Mouse (Mus musculus) intestine, postnatal 0 days (tissue): ENCODE data around the gene Myo15b. TPM values are rescaled to one million over a fixed set of nuclear protein-coding genes. Genes with fewer than 3 reads are reported as not detected.

Experiments
- ATAC-seq: fragments of 200-750 bp; cut with Nextera tagmentation; 2 replicates; pipeline ENCODE4 v1.8.0; 2017; ENCODE audit warnings: mild to moderate bottlenecking, moderate TSS enrichment, moderate library complexity
- H3K27ac ChIP-seq: fragments of 300-500 bp; sonication (generic); 2 replicates; pipeline ENCODE4 v1.5.1; 2014; ENCODE audit warnings: mild to moderate bottlenecking, low read depth, low read length, moderate library complexity
- H3K27me3 ChIP-seq: fragments of 300-500 bp; sonication (generic); replicated peaks from 2 replicates; pipeline ENCODE4 v1.6.1; 2014; ENCODE audit warnings: low read length, mixed read lengths; ENCODE audit not compliant: control insufficient read depth, insufficient read depth
- H3K36me3 ChIP-seq: fragments of 300-500 bp; sonication (generic); 2 replicates; pipeline ENCODE4 v1.6.1; 2014; ENCODE audit warnings: mild to moderate bottlenecking, moderate library complexity; ENCODE audit not compliant: control insufficient read depth, insufficient read depth
- H3K4me1 ChIP-seq: fragments of 300-500 bp; sonication (generic); replicated peaks from 2 replicates; pipeline ENCODE4 v1.6.1; 2014; ENCODE audit warnings: antibody characterized with exemption, low read length, mixed read lengths; ENCODE audit not compliant: control insufficient read depth, insufficient read depth
- H3K4me2 ChIP-seq: fragments of 300-500 bp; sonication (generic); replicated peaks from 2 replicates; pipeline ENCODE4 v1.6.1; 2014; ENCODE audit warnings: low read depth, mild to moderate bottlenecking, moderate library complexity
- H3K4me3 ChIP-seq: fragments of 300-500 bp; sonication (generic); 2 replicates; pipeline ENCODE4 v1.5.1; 2014; ENCODE audit warnings: low read depth, low read length
- H3K9ac ChIP-seq: fragments of 300-500 bp; sonication (generic); 2 replicates; pipeline ENCODE4 v1.6.1; 2014; ENCODE audit warnings: mild to moderate bottlenecking, low read depth, low read length
- H3K9me3 ChIP-seq: fragments of 300-500 bp; sonication (generic); 2 replicates; pipeline ENCODE4 v1.6.1; 2016; ENCODE audit warnings: mixed run types; ENCODE audit not compliant: control insufficient read depth
- CTCF ChIP-seq: sonication (generic); IDR thresholded peaks from 2 replicates; pipeline ENCODE4 v1.5.1; 2016; ENCODE audit warnings: low read depth, mild to moderate bottlenecking, control low read depth, antibody characterized with exemption, moderate library complexity
- WGBS: fragments of 180-500 bp; shearing (Covaris S2); extraction: QIAGEN DNeasy Blood & Tissue Kit; methylation state at CpG from one replicate; pipeline ENCODE4 v1.1.7; 2014; 5-methylcytosine and 5-hydroxymethylcytosine counted together
- polyA plus RNA-seq: library from polyadenylated mRNA; unstranded; fragments of >200 nt; fragmentation: Nextera tagmentation; extraction: Ambion mirVana; gene quantifications from 2 replicates; pipeline ENCODE4 v1.2.1, GENCODE M21; 2015

The Myo15b gene
- polyA plus RNA-seq, 1 experiment from 2014 or later: 332 TPM

DNA sequence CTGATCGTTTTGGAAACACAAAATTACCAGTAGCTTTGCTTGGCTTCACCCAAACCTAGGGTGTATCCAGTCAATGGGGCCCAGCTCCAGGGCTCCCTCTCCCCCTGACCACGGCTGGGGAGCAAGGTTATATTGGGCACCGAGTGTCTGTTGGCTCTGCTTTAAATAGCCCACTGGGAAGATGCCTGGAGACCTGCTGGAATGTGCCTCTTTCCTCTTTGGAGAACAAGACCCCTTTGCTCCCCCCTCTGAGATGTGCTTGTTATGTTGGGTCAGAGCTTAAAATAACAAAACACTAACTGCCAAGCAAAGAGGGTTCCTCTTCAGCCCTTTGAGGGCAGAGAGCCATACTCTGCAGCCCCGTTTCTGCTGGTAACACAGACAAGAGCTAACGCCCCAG, 44.0 kb downstream of the Myo15b start:
- Histone ChIP-seq H3K36me3 (peaks cover 4% of the 10 kb centered on the region; the same call in 1 of the 2 replicates), H3K9me3 (no peaks in the 10 kb centered on the region), H3K4me1 (peaks cover 20% of the 10 kb centered on the region), H3K4me3 (no peak overlapping the region), H3K27me3 (no peaks in the 10 kb centered on the region), H3K4me2 (no peak overlapping the region), H3K27ac (no peak overlapping the region), H3K9ac (no peak overlapping the region)
- WGBS: 83% methylated on average over 5 of the region's 5 CpGs
- ATAC-seq: no peak
- no peak for TF ChIP-seq CTCF

DNA sequence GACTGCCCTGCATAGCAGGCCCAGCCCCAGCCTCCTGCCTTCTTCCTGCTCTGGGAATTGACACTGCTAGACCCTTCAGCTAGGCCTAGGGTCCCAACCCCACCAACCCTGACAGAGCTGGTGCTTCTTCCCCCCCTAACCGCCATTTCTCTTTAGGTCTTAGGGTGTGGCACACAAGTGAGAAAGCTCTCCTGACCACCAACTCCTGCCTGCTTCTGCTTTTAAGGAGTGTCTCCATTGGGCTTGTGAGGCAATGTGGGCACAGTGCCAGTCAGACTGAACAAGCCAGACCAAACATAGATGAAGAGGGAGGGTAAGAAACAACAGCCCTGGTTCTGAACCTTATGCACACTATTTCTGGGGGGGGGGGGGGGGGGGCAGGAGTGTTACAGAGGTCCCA, 44.6 kb downstream of the Myo15b start:
- Histone ChIP-seq H3K4me2 (no peak overlapping the region), H3K27ac (0 out of 2 replicates have a peak overlapping the region, but pooled peaks have one; percentile 60), H3K9me3 (no peaks in the 10 kb centered on the region), H3K4me3 (no peak overlapping the region), H3K9ac (no peak overlapping the region), H3K36me3 (peaks cover 4% of the 10 kb centered on the region; the same call in 1 of the 2 replicates), H3K27me3 (no peaks in the 10 kb centered on the region), H3K4me1 (peaks cover 20% of the 10 kb centered on the region)
- ATAC-seq: no peak
- 41% methylated on average over 1 of the region's 1 CpGs for WGBS
- TF ChIP-seq CTCF: no peak

DNA sequence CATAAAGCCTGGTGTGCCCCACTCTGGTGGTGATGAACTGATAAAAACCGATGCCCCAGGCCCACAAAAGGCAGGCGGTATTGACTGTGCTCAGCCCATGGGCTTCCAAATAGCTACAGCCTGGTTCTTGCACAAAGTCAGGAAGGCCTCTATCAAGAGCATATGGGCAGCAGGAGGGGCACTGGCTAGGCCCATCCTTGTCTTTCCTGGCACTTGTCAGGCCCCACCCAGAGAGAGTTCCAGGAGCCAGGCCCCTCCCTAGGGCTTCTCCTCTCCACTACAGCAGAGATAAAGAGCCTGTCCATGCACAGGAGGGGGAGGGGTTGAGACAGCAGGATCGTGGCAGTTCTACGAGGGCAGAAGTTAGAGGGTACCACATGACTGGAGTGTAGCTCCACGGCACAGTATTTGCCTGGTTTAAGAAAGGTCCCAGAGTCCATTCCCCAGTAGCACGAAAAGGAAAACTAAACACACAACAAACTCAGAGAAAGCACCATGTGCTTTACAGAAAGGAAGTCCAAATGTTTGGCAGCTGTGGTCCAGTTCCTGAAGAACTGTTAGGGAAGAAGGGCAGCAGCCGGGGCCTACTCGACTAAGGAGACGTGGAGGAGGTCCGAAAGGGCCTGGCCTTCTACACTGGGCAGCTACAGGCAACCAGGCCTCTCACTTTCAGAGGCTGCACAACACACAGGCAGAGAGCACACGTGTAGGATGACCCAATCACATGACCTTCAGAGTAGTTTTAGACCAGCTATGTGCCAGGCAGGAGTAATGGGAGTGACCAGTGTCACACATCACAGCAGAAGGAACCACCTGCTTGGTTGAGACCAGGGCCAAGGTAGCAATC, 45.4 kb downstream of the Myo15b start:
- peaks cover 4% of the 10 kb centered on the region; the same call in 1 of the 2 replicates for H3K36me3 ChIP-seq
- peaks cover 20% of the 10 kb centered on the region for H3K4me1 ChIP-seq
- no peaks in the 10 kb centered on the region for H3K27me3 ChIP-seq
- H3K4me3 ChIP-seq: no peak overlapping the region
- no peaks in the 10 kb centered on the region for H3K9me3 ChIP-seq
- peak; percentile 35; the same call in 1 of the 2 replicates for ATAC-seq
- 44% methylated on average over 11 of the region's 11 CpGs for WGBS
- H3K4me2 ChIP-seq: no peak overlapping the region
- H3K27ac ChIP-seq: peak overlapping the region; percentile 60; the same call in 1 of the 2 replicates
- H3K9ac ChIP-seq: no peak overlapping the region
- no peak for TF ChIP-seq CTCF

DNA sequence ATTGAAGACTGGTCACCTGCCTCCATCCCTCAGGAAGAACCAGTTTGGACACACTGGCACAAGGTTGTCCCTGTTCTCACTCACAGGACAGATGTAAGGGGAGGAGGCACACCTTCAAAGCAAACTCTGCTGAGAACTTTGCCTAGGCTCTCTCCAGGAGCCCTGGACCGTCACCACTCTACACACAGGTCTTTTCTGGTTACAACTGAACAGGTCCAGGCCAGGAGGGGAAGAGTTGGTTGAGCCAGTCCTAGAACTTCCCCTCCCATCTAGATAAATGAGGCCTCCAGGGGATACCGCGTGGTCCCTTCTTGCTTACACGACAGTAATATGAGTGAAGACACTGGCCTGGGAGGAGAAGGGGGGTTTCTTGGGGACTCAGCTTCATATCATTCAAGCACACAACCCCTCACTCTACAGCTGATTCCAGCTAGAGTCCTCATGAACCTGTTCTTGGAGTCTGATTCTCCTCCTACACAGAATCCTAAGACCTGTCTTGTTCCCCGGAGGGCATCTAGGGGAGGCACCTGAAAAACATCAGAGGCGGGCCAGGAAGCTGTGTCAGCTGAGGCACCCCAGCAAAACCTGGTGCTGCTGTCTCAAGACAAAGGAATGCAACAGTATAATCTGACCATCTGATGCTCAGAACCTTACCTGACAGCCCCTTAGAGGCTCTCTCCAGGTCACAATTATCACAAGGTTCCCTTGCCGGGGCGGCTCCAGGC, 46.2 kb downstream of the Myo15b start:
- Histone ChIP-seq H3K27me3 (no peaks in the 10 kb centered on the region), H3K4me1 (peaks cover 20% of the 10 kb centered on the region), H3K9ac (no peak overlapping the region), H3K9me3 (no peaks in the 10 kb centered on the region), H3K4me2 (no peak overlapping the region), H3K4me3 (no peak overlapping the region), H3K36me3 (peaks cover 4% of the 10 kb centered on the region; the same call in 1 of the 2 replicates), H3K27ac (0 out of 2 replicates have a peak overlapping the region, but pooled peaks have one; percentile 60)
- no peak for TF ChIP-seq CTCF
- 51% methylated on average over 8 of the region's 8 CpGs for WGBS
- ATAC-seq: no peak

DNA sequence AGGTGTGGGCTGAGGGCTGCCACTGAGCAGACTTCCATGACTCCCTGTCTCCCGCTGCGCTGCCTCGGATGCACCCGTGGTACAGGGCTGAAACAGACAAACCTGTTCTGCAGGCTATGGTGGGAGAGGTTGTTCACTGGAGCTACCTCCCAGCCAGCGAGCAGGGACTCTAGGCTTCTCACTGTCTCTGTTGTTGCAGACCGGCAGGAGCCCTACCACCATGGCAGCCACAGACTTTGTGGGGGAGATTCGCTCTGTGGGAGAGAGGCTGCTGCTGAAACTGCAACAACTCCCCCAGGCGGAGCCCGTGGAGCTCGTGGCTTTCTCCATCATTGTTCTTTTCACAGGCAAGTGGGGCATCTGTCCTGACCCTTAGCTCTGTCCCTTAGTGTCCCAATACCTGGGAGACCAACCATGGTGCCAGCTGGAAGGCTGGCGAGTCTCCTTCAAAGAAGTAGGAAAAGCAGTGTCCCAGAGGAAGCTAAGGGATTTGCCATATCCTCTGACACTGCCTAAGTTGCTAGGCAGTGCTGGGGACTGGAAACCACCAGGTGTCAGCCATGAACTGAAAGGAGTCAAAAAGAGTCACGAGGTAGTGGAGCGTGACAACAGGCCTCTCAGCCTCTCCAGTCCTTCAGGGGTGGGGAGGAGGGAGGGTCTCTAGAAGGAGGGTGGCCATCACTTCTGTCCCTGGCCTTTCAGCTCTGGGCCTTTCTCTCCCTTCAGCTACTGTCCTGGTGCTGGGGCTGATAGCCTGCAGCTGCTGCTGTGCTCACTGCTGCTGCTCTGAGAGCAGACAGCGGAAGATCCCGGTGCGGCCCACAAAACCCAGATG, 47.0 kb downstream of the Myo15b start:
- ATAC-seq: peak; percentile 11; the same call in 1 of the 2 replicates
- WGBS: 49% methylated on average over 16 of the region's 16 CpGs
- no peaks in the 10 kb centered on the region for H3K27me3 ChIP-seq
- H3K9me3 ChIP-seq: no peaks in the 10 kb centered on the region
- H3K4me3 ChIP-seq: no peak overlapping the region
- H3K4me2 ChIP-seq: no peak overlapping the region
- peak overlapping the region; percentile 22; the same call in 1 of the 2 replicates for H3K9ac ChIP-seq
- TF ChIP-seq CTCF: peak; percentile 46
- H3K27ac ChIP-seq: no peak overlapping the region
- peaks cover 5% of the 10 kb centered on the region; the same call in 1 of the 2 replicates for H3K36me3 ChIP-seq
- H3K4me1 ChIP-seq: peaks cover 15% of the 10 kb centered on the region
